Mouse (Mus musculus): ENCODE results near the gene Hivep3. TPM values are rescaled to one million over a fixed set of nuclear protein-coding genes. Genes with fewer than 3 reads are reported as not detected.

Hivep3 gene
- polyA plus RNA-seq, 1 experiment from 2014 or later, result 0.84 TPM

DNA sequence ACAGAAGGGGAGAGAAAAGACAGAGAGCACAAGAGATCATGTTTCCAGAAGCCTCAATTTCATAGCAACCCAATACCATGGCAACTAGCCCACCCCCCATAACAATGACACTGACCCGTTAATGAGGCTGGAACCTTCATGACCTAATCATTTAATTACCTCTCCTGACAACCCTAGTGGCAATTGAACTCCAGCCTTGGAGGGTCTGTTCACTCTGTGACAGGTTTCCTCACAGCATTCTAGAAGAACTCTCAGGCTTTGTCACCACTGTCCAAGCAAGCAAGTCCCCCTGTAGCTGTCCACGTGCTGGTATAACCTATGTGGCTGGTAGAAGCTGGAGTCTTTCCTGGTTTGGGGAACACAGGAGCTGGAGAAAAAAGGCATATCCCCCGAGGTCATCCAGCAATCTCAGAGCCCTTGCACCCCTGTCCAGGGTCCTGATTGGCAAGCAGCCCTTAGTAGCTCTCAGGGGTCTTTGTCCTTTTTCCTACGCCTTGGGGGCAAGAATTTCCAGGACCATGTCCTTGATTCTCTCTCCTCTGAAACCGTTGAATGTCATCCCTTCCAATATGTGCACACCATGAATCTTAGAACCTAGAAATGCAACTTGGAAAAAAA, 450.9 kb downstream of the Hivep3 start:
- no peak for ATAC-seq (ENCODE audit: insufficient number of reproducible peaks, insufficient read depth, low FRiP score, low TSS enrichment, low read depth)
- 19% methylated on average over 5 of the region's 5 CpGs for WGBS
- no peak overlapping the region for H3K4me2 ChIP-seq

GRCm38 (mm10) chr4:120186441-120186840, 452.9 kb downstream of the Hivep3 start:
- Histone ChIP-seq H3K27ac (no peak overlapping the region), H3K36me3 (no peaks in the 10 kb centered on the region), H3K27me3 (no peaks in the 10 kb centered on the region), H3K4me1 (replicated peaks) (peaks cover 11% of the 10 kb centered on the region), H3K4me3 (replicated peaks) (no peak overlapping the region), H3K4me2 (no peak overlapping the region), H3K9ac (replicated peaks) (no peak overlapping the region), H3K9me3 (no peaks in the 10 kb centered on the region)
- no peak for ATAC-seq (ENCODE audit: insufficient number of reproducible peaks, insufficient read depth, low FRiP score, low TSS enrichment, low read depth)
- WGBS, result 79% methylated on average over 1 of the region's 1 CpGs

More for the DNA sequence above, 450.9 kb downstream of the Hivep3 start:
- H3K9me3 ChIP-seq, result no peaks in the 10 kb centered on the region
- no peaks in the 10 kb centered on the region for H3K36me3 ChIP-seq
- no peak overlapping the region for H3K27ac ChIP-seq
- H3K4me3 ChIP-seq (replicated peaks), result no peak overlapping the region
- no peak overlapping the region for H3K9ac ChIP-seq (replicated peaks)
- peaks cover 6% of the 10 kb centered on the region for H3K4me1 ChIP-seq (replicated peaks)
- no peaks in the 10 kb centered on the region for H3K27me3 ChIP-seq

DNA sequence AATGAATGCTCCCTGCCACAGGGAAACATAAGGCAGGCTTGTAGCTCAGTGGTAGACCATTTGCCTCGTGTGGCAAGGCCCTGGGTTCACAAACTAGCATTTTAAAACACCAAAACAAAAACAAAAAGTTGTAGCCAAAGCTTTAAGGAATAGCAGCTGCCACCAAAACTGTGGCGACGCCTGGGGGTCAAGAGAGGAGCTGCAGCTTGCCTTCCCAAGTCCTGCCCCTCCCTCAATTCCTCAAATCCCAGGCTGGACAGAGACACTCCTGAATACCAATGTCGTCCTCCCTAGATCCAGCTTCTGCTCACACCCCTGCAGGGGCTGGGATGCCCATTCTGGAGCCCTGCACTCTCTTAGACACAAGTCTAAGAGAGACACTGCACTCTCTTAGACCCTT, 453.4 kb downstream of the Hivep3 start:
- H3K4me2 ChIP-seq, result no peak overlapping the region
- H3K27ac ChIP-seq, result no peak overlapping the region
- no peaks in the 10 kb centered on the region for H3K27me3 ChIP-seq
- no peak overlapping the region for H3K9ac ChIP-seq (replicated peaks)
- no peak for ATAC-seq (ENCODE audit: insufficient number of reproducible peaks, insufficient read depth, low FRiP score, low TSS enrichment, low read depth)
- no peaks in the 10 kb centered on the region for H3K9me3 ChIP-seq
- WGBS, result 2% methylated on average over 4 of the region's 4 CpGs
- H3K4me3 ChIP-seq (replicated peaks), result no peak overlapping the region
- H3K36me3 ChIP-seq, result no peaks in the 10 kb centered on the region
- peaks cover 11% of the 10 kb centered on the region for H3K4me1 ChIP-seq (replicated peaks)

Other genes starting within 250 kb of the Hivep3 start
- 1.0 and 1.1 TPM in 2 replicates for gene Rimkla, start 241.2 kb upstream of the Hivep3 start, polyA plus RNA-seq (2016; fragmentation: Nextera tagmentation; extraction: Ambion mirVana)
- 27.9 and 29.2 TPM in 2 replicates for gene Foxj3, start 196.8 kb upstream of the Hivep3 start, polyA plus RNA-seq (2016; fragmentation: Nextera tagmentation; extraction: Ambion mirVana)
- 5.1 and 5.4 TPM in 2 replicates for gene Frg2f1, start 194.3 kb upstream of the Hivep3 start, polyA plus RNA-seq (2016; fragmentation: Nextera tagmentation; extraction: Ambion mirVana)
- gene Guca2a, start 96.1 kb upstream of the Hivep3 start, polyA plus RNA-seq (2016; fragmentation: Nextera tagmentation; extraction: Ambion mirVana), result not detected in 2 replicates
- gene Guca2b, start 74.8 kb upstream of the Hivep3 start, polyA plus RNA-seq (2016; fragmentation: Nextera tagmentation; extraction: Ambion mirVana), result not detected in 2 replicates

All from limb, embryonic 12.5 days (tissue).